Mouse (Mus musculus) ES-Bruce4 (cell line): Measurements from ENCODE around the gene Riiad1. TPM values are rescaled to one million over a fixed set of nuclear protein-coding genes. Genes with fewer than 3 reads are reported as not detected.
A peak's percentile ranks its signal among the peaks of the same experiment; 100 is the strongest.

Experiments used
- H3K27ac ChIP-seq: 2 replicates; pipeline ENCODE4 v1.5.1; 2012; ENCODE audit warnings: low read length, inconsistent platforms; ENCODE audit not compliant: insufficient read depth
- H3K27me3 ChIP-seq: 2 replicates; pipeline ENCODE4 v1.6.1; 2012; ENCODE audit warnings: mild to moderate bottlenecking, low read length, inconsistent platforms; ENCODE audit not compliant: control insufficient read depth, poor library complexity, insufficient read depth, severe bottlenecking
- H3K36me3 ChIP-seq: 2 replicates; pipeline ENCODE4 v1.6.1; 2012; ENCODE audit warnings: inconsistent platforms, mild to moderate bottlenecking, low read length, moderate library complexity; ENCODE audit not compliant: control insufficient read depth, poor library complexity, insufficient read depth, severe bottlenecking
- H3K4me1 ChIP-seq: one replicate; pipeline ENCODE4 v1.8.1; 2011; ENCODE audit warnings: low read length; ENCODE audit not compliant: control insufficient read depth, insufficient read depth
- H3K4me3 ChIP-seq: 2 replicates; pipeline ENCODE4 v1.5.1; 2011; ENCODE audit warnings: low read depth, mild to moderate bottlenecking, low read length
- H3K9ac ChIP-seq: 2 replicates; pipeline ENCODE4 v1.6.1; 2012; ENCODE audit warnings: low read depth, mild to moderate bottlenecking, inconsistent platforms; ENCODE audit not compliant: poor library complexity, severe bottlenecking
- H3K9me3 ChIP-seq: replicated peaks from 2 replicates; pipeline ENCODE4 v1.6.1; 2012; ENCODE audit warnings: mild to moderate bottlenecking, low read length, inconsistent platforms; ENCODE audit not compliant: control insufficient read depth, poor library complexity, insufficient read depth, severe bottlenecking
- CTCF ChIP-seq: IDR thresholded peaks from one replicate; pipeline ENCODE4 v1.8.1; 2011; ENCODE audit warnings: low read depth, low read length
- EP300 ChIP-seq: IDR thresholded peaks from 2 replicates; pipeline ENCODE4 v1.6.1; 2011; ENCODE audit warnings: low read depth, low read length; ENCODE audit not compliant: insufficient read depth
- POLR2A ChIP-seq: IDR thresholded peaks from one replicate; pipeline ENCODE4 v1.8.1; 2011; ENCODE audit warnings: low read length; ENCODE audit not compliant: insufficient read depth
- polyA plus RNA-seq: library from polyadenylated mRNA; stranded (reverse); fragments of >200 nt; gene quantifications from 2 replicates; pipeline ENCODE4 v1.2.4, GENCODE M21; 2011; ENCODE audit warnings: low read depth; ENCODE audit not compliant: missing spikeins, insufficient read depth, insufficient read length

Gene Riiad1
- polyA plus RNA-seq, 1 experiment = 2.5 TPM

- no peaks in the 10 kb centered on the region for H3K9me3 ChIP-seq
- H3K27me3 ChIP-seq = no peaks in the 10 kb centered on the region
- H3K4me1 ChIP-seq = no peaks in the 10 kb centered on the region
- no peak overlapping the region for H3K27ac ChIP-seq
- H3K36me3 ChIP-seq = no peaks in the 10 kb centered on the region
- H3K9ac ChIP-seq = no peak overlapping the region
- no peak for TF ChIP-seq EP300
- TF ChIP-seq POLR2A = no peak
- TF ChIP-seq CTCF = no peak
- no peak overlapping the region for H3K4me3 ChIP-seq
Observed at GRCm38 (mm10) chr3:94468931-94469330, 11.2 kb downstream of the Riiad1 start.

- H3K4me1 ChIP-seq = no peaks in the 10 kb centered on the region
- H3K36me3 ChIP-seq = no peaks in the 10 kb centered on the region
- no peak overlapping the region for H3K9ac ChIP-seq
- no peak overlapping the region for H3K4me3 ChIP-seq
- H3K27me3 ChIP-seq = no peaks in the 10 kb centered on the region
- no peak for TF ChIP-seq EP300
- no peak for TF ChIP-seq CTCF
- no peak overlapping the region for H3K27ac ChIP-seq
- H3K9me3 ChIP-seq = no peaks in the 10 kb centered on the region
Observed at GRCm38 (mm10) chr3:94465632-94466430, 14.3 kb downstream of the Riiad1 start.

DNA sequence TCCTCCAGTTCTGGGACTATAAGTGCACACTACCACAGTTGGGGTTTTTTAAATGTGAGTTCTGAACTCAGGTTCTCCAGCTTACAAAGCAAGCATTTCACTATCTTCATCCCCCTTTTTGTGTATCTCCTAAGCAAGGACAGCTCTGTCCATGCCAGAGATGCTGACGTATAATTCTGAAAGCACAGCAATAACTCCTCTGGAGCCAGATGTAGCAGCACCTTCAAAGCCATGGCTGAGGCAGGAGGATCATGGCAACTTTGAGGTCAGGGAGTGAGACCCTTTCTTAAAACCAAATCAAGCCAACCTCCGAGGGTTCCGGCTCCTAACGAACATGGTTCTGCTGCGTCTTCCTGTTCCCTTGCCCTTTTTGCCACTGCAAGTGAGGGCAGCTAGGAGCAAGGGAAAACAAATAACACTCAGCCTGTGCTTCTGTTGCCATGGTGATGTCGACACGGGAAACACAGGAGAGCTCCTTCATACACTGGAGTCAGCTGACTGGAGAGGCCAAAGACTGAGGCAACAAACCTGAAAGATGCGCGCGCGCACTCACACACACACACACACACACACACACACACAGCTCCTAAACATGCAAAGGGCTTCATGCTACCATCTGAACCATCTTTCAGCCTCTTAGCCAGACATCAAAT, 16.1 kb downstream of the Riiad1 start:
- TF ChIP-seq EP300 (no peak), CTCF (no peak), POLR2A (no peak)
- H3K27me3 ChIP-seq = no peaks in the 10 kb centered on the region
- no peak overlapping the region for H3K4me3 ChIP-seq
- no peaks in the 10 kb centered on the region for H3K4me1 ChIP-seq
- H3K9me3 ChIP-seq = no peaks in the 10 kb centered on the region
- H3K36me3 ChIP-seq = no peaks in the 10 kb centered on the region
- no peak overlapping the region for H3K27ac ChIP-seq
- H3K9ac ChIP-seq = no peak overlapping the region

DNA sequence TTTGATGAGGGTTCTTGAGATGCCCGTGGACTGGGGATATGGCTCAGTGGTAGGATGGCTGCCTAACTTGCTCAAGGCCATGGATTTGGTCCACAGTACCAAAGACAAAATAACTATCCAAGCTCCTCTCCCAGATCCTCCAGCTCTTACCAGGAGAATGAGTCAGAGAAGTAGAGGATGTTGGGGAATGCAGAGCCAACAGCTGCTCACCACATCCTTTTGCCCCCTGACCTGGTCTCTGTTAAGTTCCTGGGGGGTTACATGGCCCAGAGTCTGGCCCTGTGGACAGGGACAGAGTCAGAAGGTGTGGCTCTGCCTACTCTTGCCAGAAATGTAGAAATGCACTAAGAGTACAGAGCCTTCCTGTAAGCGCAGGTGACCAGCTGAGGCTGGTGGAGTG, 20.3 kb downstream of the Riiad1 start:
- Histone ChIP-seq H3K36me3 (no peaks in the 10 kb centered on the region), H3K27ac (no peak overlapping the region), H3K9me3 (no peaks in the 10 kb centered on the region; the same call in 1 of the 2 replicates), H3K4me3 (no peak overlapping the region), H3K27me3 (no peaks in the 10 kb centered on the region), H3K9ac (no peak overlapping the region), H3K4me1 (no peaks in the 10 kb centered on the region)
- no peak for TF ChIP-seq POLR2A
- no peak for TF ChIP-seq EP300
- no peak for TF ChIP-seq CTCF

DNA sequence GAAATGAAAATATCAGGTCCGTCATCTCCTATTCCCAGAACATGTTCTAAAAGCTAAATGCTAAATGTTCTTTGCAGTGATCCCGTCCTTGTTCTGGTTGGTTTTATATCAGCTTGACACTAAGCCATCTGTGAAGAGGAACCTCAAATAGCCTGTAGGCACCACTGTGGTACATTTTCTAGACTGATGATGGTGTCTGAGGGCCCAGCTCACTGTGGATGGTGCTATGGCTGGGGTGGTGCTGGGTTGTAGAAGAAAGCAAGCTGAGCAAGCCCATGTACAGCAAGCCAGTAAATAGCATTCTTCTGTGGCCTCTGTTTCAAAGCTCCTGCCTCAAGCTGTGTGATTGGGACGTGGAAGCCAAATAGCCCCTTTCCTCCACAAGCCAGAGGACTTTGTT, 23.1 kb downstream of the Riiad1 start:
- no peaks in the 10 kb centered on the region for H3K36me3 ChIP-seq
- H3K27me3 ChIP-seq = no peaks in the 10 kb centered on the region
- H3K9me3 ChIP-seq = no peaks in the 10 kb centered on the region; the same call in 1 of the 2 replicates
- no peak overlapping the region for H3K4me3 ChIP-seq
- H3K4me1 ChIP-seq = no peaks in the 10 kb centered on the region
- TF ChIP-seq CTCF = no peak
- no peak for TF ChIP-seq POLR2A
- no peak for TF ChIP-seq EP300
- no peak overlapping the region for H3K9ac ChIP-seq
- H3K27ac ChIP-seq = no peak overlapping the region

- no peaks in the 10 kb centered on the region; the same call in 1 of the 2 replicates for H3K9me3 ChIP-seq
- no peaks in the 10 kb centered on the region for H3K36me3 ChIP-seq
- no peak overlapping the region; the same call in 1 of the 2 replicates for H3K4me3 ChIP-seq
- H3K9ac ChIP-seq = no peak overlapping the region
- H3K27ac ChIP-seq = no peak overlapping the region
- H3K27me3 ChIP-seq = no peaks in the 10 kb centered on the region
- H3K4me1 ChIP-seq = no peaks in the 10 kb centered on the region
- TF ChIP-seq POLR2A (no peak), CTCF (peak; percentile 67)
Observed at GRCm38 (mm10) chr3:94456529-94457000, 23.6 kb downstream of the Riiad1 start.
